27 mouse cellular contexts compared by ENCODE assay signal in genomic region chr11:79630521-79630920, GRCm38 (mm10). TPM values are rescaled to one million over a fixed set of nuclear protein-coding genes. Genes with fewer than 3 reads are reported as not detected.
DNase-seq lines count a peak whose midpoint lies in the region; ATAC-seq lines count a peak whose summit lies in the region.
"Had no signal": no experiment of that assay in that cellular context is flagged by ENCODE, and none has a peak within 500 bp of the region (broad histone marks: within the 10 kb centered on the region; RNA-seq: fewer than 3 reads in every experiment).

No protein-coding gene starts in this region.

- 37% methylated on average over 6 of the region's 6 CpGs for WGBS in hindbrain, embryonic 10.5 days
- WGBS in hindbrain, embryonic 16.5 days, result 41% methylated on average over 6 of the region's 6 CpGs
- WGBS in limb, embryonic 12.5 days, result 58% methylated on average over 6 of the region's 6 CpGs
- WGBS in limb, embryonic 10.5 days, result 79% methylated on average over 6 of the region's 6 CpGs
- 69% methylated on average over 6 of the region's 6 CpGs for WGBS in heart, embryonic 11.5 days (ENCODE audit: insufficient replicate concordance)

- DNase-seq in hindbrain, embryonic 10.5 days (ENCODE audit: low spot score), result no peak
- no peak for DNase-seq in limb, embryonic 10.5 days (ENCODE audit: low spot score)
- peak; percentile 37 for DNase-seq in kidney, postnatal 10 days
- no peak for DNase-seq in adrenal gland, postnatal 36 days
- DNase-seq: adrenal gland, postnatal 25 days; cerebellum, adult 18-20 months; cerebellum, postnatal 10 days; gastrocnemius, postnatal 10 days; heart, postnatal 14 days; layer of hippocampus, adult 9-11 months; liver, embryonic 13.5 days; lung, adult 18-20 months; retina, postnatal 1 day; right cerebral cortex, postnatal 25 days had no signal

- no peaks in the 10 kb centered on the region for H3K9me3 ChIP-seq in hindbrain, embryonic 10.5 days
- H3K9me3 ChIP-seq in hindbrain, embryonic 16.5 days (ENCODE audit: control insufficient read depth, low read length), result no peaks in the 10 kb centered on the region
- no peaks in the 10 kb centered on the region for H3K9me3 ChIP-seq in limb, embryonic 12.5 days
- no peaks in the 10 kb centered on the region for H3K9me3 ChIP-seq in limb, embryonic 10.5 days (replicated peaks)
- no peaks in the 10 kb centered on the region for H3K9me3 ChIP-seq in heart, embryonic 11.5 days (replicated peaks; ENCODE audit: control insufficient read depth, low read length)
- H3K9me3 ChIP-seq: intestine, embryonic 15.5 days; limb, embryonic 15.5 days; liver, embryonic 13.5 days; midbrain, embryonic 15.5 days; neural tube, embryonic 15.5 days; stomach, embryonic 15.5 days had no signal

- no peak overlapping the region for H3K4me2 ChIP-seq in hindbrain, embryonic 16.5 days (ENCODE audit: low read length)
- no peak overlapping the region for H3K4me2 ChIP-seq in limb, embryonic 12.5 days
- H3K4me2 ChIP-seq in heart, embryonic 11.5 days, result no peak overlapping the region
- H3K4me2 ChIP-seq: intestine, embryonic 15.5 days; limb, embryonic 15.5 days; liver, embryonic 13.5 days; midbrain, embryonic 15.5 days; neural tube, embryonic 15.5 days; stomach, embryonic 15.5 days had no signal

- H3K4me1 ChIP-seq in hindbrain, embryonic 10.5 days (replicated peaks), result peaks cover 40% of the 10 kb centered on the region
- H3K4me1 ChIP-seq in hindbrain, embryonic 16.5 days (ENCODE audit: control insufficient read depth, insufficient read depth, low read depth, low read length), result no peaks in the 10 kb centered on the region
- peaks cover 12% of the 10 kb centered on the region for H3K4me1 ChIP-seq in limb, embryonic 12.5 days (replicated peaks)
- H3K4me1 ChIP-seq in limb, embryonic 10.5 days, result peaks cover 15% of the 10 kb centered on the region
- peaks cover 7% of the 10 kb centered on the region; the same call in 1 of the 2 replicates for H3K4me1 ChIP-seq in heart, embryonic 11.5 days (ENCODE audit: control insufficient read depth, insufficient read depth, low read length)
- H3K4me1 ChIP-seq: intestine, embryonic 15.5 days; midbrain, embryonic 15.5 days; neural tube, embryonic 15.5 days; stomach, embryonic 15.5 days had no signal

- H3K27ac ChIP-seq in hindbrain, embryonic 10.5 days, result peak overlapping the region; percentile 66; the same call in 1 of the 2 replicates
- H3K27ac ChIP-seq in hindbrain, embryonic 16.5 days (ENCODE audit: low read depth, low read length), result no peak overlapping the region
- H3K27ac ChIP-seq in limb, embryonic 12.5 days, result peak overlapping the region; percentile 80
- no peak overlapping the region for H3K27ac ChIP-seq in limb, embryonic 10.5 days
- no peak overlapping the region for H3K27ac ChIP-seq in heart, embryonic 11.5 days (ENCODE audit: low read depth, low read length)
- H3K27ac ChIP-seq: hindbrain, postnatal 0 days; intestine, embryonic 15.5 days; limb, embryonic 15.5 days; liver, embryonic 13.5 days; macrophage; midbrain, embryonic 15.5 days; neural tube, embryonic 15.5 days; stomach, embryonic 15.5 days had no signal

- ATAC-seq in hindbrain, embryonic 16.5 days, result no peak
- no peak for ATAC-seq in limb, embryonic 12.5 days (ENCODE audit: insufficient number of reproducible peaks, insufficient read depth, low FRiP score, low TSS enrichment, low read depth)
- ATAC-seq in heart, embryonic 11.5 days (replicated peaks; ENCODE audit: insufficient number of reproducible peaks, low FRiP score, low TSS enrichment), result no peak
- ATAC-seq: CD4-positive, CD25-positive, alpha-beta regulatory T cell, adult 4 months; forebrain, embryonic 16.5 days; hindbrain, postnatal 0 days; intestine, embryonic 15.5 days; lung, postnatal 0 days; midbrain, embryonic 15.5 days had no signal

- H3K9ac ChIP-seq in hindbrain, embryonic 16.5 days (ENCODE audit: low read depth, low read length), result no peak overlapping the region
- no peak overlapping the region for H3K9ac ChIP-seq in limb, embryonic 12.5 days (replicated peaks)
- no peak overlapping the region for H3K9ac ChIP-seq in heart, embryonic 11.5 days (ENCODE audit: low read depth, low read length)
- H3K9ac ChIP-seq: intestine, embryonic 15.5 days; limb, embryonic 15.5 days; liver, embryonic 13.5 days; midbrain, embryonic 15.5 days; neural tube, embryonic 15.5 days; stomach, embryonic 15.5 days had no signal

- no peaks in the 10 kb centered on the region for H3K27me3 ChIP-seq in hindbrain, embryonic 10.5 days (ENCODE audit: insufficient read depth, poor library complexity, severe bottlenecking)
- no peaks in the 10 kb centered on the region for H3K27me3 ChIP-seq in hindbrain, embryonic 16.5 days (replicated peaks; ENCODE audit: control insufficient read depth, insufficient read depth, low read length)
- no peaks in the 10 kb centered on the region for H3K27me3 ChIP-seq in limb, embryonic 12.5 days
- no peaks in the 10 kb centered on the region for H3K27me3 ChIP-seq in limb, embryonic 10.5 days (ENCODE audit: low read depth, poor library complexity, severe bottlenecking)
- no peaks in the 10 kb centered on the region for H3K27me3 ChIP-seq in heart, embryonic 11.5 days (ENCODE audit: control insufficient read depth, insufficient read depth, low read length)
- H3K27me3 ChIP-seq: intestine, embryonic 15.5 days; limb, embryonic 15.5 days; liver, embryonic 13.5 days; midbrain, embryonic 15.5 days; neural tube, embryonic 15.5 days; stomach, embryonic 15.5 days had no signal

- no peak overlapping the region for H3K4me3 ChIP-seq in hindbrain, embryonic 10.5 days
- no peak overlapping the region for H3K4me3 ChIP-seq in hindbrain, embryonic 16.5 days (ENCODE audit: low read length)
- no peak overlapping the region for H3K4me3 ChIP-seq in limb, embryonic 12.5 days (replicated peaks)
- no peak overlapping the region for H3K4me3 ChIP-seq in limb, embryonic 10.5 days
- H3K4me3 ChIP-seq in heart, embryonic 11.5 days (ENCODE audit: low read depth, low read length), result no peak overlapping the region
- H3K4me3 ChIP-seq: intestine, embryonic 15.5 days; limb, embryonic 15.5 days; liver, embryonic 13.5 days; midbrain, embryonic 15.5 days; neural tube, embryonic 15.5 days; stomach, embryonic 15.5 days had no signal

- H3K36me3 ChIP-seq in hindbrain, embryonic 10.5 days, result peaks cover under 1% of the 10 kb centered on the region; the same call in 1 of the 2 replicates
- 0 out of 2 replicates have a peak, but pooled peaks cover 4% of the 10 kb centered on the region for H3K36me3 ChIP-seq in hindbrain, embryonic 16.5 days (ENCODE audit: control insufficient read depth, insufficient read depth, low read length)
- H3K36me3 ChIP-seq in limb, embryonic 12.5 days, result no peaks in the 10 kb centered on the region
- H3K36me3 ChIP-seq in limb, embryonic 10.5 days, result no peaks in the 10 kb centered on the region
- H3K36me3 ChIP-seq in heart, embryonic 11.5 days (ENCODE audit: control insufficient read depth, insufficient read depth, low read length), result no peaks in the 10 kb centered on the region
- H3K36me3 ChIP-seq: intestine, embryonic 15.5 days; limb, embryonic 15.5 days; liver, embryonic 13.5 days; midbrain, embryonic 15.5 days; stomach, embryonic 15.5 days had no signal

RNA-seq across cellular contexts. Expression of gene Rab11fip4, which starts 39.5 kb away (rescaled TPM):
- polyA plus RNA-seq in hindbrain, embryonic 10.5 days (2016; fragmentation: Nextera tagmentation; extraction: Ambion mirVana), result 15.0 and 15.6 TPM in 2 replicates
- polyA plus RNA-seq in hindbrain, embryonic 16.5 days (2015; fragmentation: Nextera tagmentation; extraction: Ambion mirVana), result 20.0 and 27.8 TPM in 2 replicates
- polyA plus RNA-seq in limb, embryonic 12.5 days (2016; fragmentation: Nextera tagmentation; extraction: Ambion mirVana), result 16.1 and 16.2 TPM in 2 replicates
- polyA plus RNA-seq in limb, embryonic 10.5 days (2016; fragmentation: Nextera tagmentation; extraction: Ambion mirVana), result 9.5 and 13.4 TPM in 2 replicates
- polyA plus RNA-seq in heart, embryonic 11.5 days (2014; fragmentation: Nextera tagmentation; extraction: Ambion mirVana), result 0.42 and 0.73 TPM in 2 replicates
- 1 to 10 TPM; 2.4 to 2.7 TPM for total RNA-seq in adrenal gland, postnatal 36 days (2021)

Comparison
In these comparisons a context has a peak if more than half of its experiments do, and no peak if none do; other contexts are left out.
1. H3K27ac ChIP-seq: peak in hindbrain, embryonic 10.5 days (single experiment) and limb, embryonic 12.5 days (single experiment); none in hindbrain, embryonic 16.5 days (single experiment), limb, embryonic 10.5 days (single experiment) and heart, embryonic 11.5 days (single experiment).